Comparison of ENCODE assay signal across 8 mouse cellular contexts in the genomic region with DNA sequence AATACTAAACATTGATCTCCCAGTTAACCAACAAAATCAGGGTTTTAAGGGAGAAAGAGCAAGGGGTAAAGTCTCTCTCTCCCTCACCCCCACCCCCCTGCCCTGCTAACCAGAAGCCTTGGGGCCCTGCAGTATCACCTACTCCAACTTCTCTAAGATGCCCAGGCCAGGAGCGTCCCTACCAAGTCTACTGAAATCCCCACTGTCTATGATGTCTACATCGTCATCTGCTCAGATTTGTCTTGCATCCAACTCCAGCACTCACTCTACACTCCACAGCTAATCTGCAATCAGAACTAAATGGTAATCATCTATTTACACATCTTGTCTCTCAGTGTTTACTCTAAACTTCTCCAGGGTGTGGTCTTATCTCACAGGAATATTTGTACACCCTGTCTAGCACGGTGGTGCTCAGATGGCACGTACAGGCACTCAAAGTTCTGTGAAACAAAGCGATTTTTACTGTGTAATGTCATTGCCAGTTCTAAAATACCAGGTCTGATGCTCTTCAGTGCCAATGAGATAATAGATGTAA. TPM values are rescaled to one million over a fixed set of nuclear protein-coding genes. Genes with fewer than 3 reads are reported as not detected.
DNase-seq lines count a peak whose midpoint lies in the region; ATAC-seq and TF ChIP-seq lines count a peak whose summit lies in the region.

No protein-coding gene starts in this region.

- no peak for TF ChIP-seq CTCF in kidney, postnatal 0 days (IDR thresholded peaks at IDR 0.05; ENCODE audit: low read depth)
- TF ChIP-seq CTCF in hindbrain, postnatal 0 days (IDR thresholded peaks at IDR 0.05; ENCODE audit: low read depth), result no peak

- no peaks in the 10 kb centered on the region for H3K36me3 ChIP-seq in kidney, postnatal 0 days (ENCODE audit: insufficient read depth, low read length)
- H3K36me3 ChIP-seq in embryonic facial prominence, embryonic 10.5 days (replicated peaks), result peaks cover 2% of the 10 kb centered on the region; the same call in 1 of the 2 replicates
- no peaks in the 10 kb centered on the region for H3K36me3 ChIP-seq in hindbrain, postnatal 0 days (ENCODE audit: insufficient read depth, low read length)
- no peaks in the 10 kb centered on the region for H3K36me3 ChIP-seq in midbrain, embryonic 15.5 days (replicated peaks)

- peak overlapping the region; percentile 91 for H3K27ac ChIP-seq in kidney, postnatal 0 days
- peak overlapping the region; percentile 94; the same call in 1 of the 2 replicates for H3K27ac ChIP-seq in embryonic facial prominence, embryonic 10.5 days (replicated peaks)
- peak overlapping the region; percentile 98; the same call in 1 of the 2 replicates for H3K27ac ChIP-seq in hindbrain, postnatal 0 days
- H3K27ac ChIP-seq in midbrain, embryonic 15.5 days, result peak overlapping the region; percentile 89; the same call in 1 of the 2 replicates

- no peaks in the 10 kb centered on the region for H3K27me3 ChIP-seq in kidney, postnatal 0 days (ENCODE audit: insufficient read depth, low read length)
- H3K27me3 ChIP-seq in embryonic facial prominence, embryonic 10.5 days (replicated peaks; ENCODE audit: low read depth, poor library complexity, severe bottlenecking), result no peaks in the 10 kb centered on the region
- H3K27me3 ChIP-seq in hindbrain, postnatal 0 days (ENCODE audit: insufficient read depth, low read length), result no peaks in the 10 kb centered on the region
- no peaks in the 10 kb centered on the region for H3K27me3 ChIP-seq in midbrain, embryonic 15.5 days (replicated peaks)

- no peaks in the 10 kb centered on the region for H3K9me3 ChIP-seq in kidney, postnatal 0 days (replicated peaks; ENCODE audit: low read length)
- H3K9me3 ChIP-seq in embryonic facial prominence, embryonic 10.5 days, result no peaks in the 10 kb centered on the region
- no peaks in the 10 kb centered on the region for H3K9me3 ChIP-seq in hindbrain, postnatal 0 days (ENCODE audit: low read length)
- H3K9me3 ChIP-seq in midbrain, embryonic 15.5 days, result no peaks in the 10 kb centered on the region

- peak overlapping the region; percentile 64 for H3K4me2 ChIP-seq in kidney, postnatal 0 days (ENCODE audit: low read length)
- peak overlapping the region; percentile 68 for H3K4me2 ChIP-seq in hindbrain, postnatal 0 days (ENCODE audit: low read depth, low read length)
- H3K4me2 ChIP-seq in midbrain, embryonic 15.5 days, result peak overlapping the region; percentile 72

- WGBS in kidney, postnatal 0 days, result 27% methylated on average over 5 of the region's 5 CpGs
- 48% methylated on average over 5 of the region's 5 CpGs for WGBS in embryonic facial prominence, embryonic 10.5 days
- WGBS in hindbrain, postnatal 0 days, result 19% methylated on average over 5 of the region's 5 CpGs
- WGBS in midbrain, embryonic 15.5 days, result 32% methylated on average over 5 of the region's 5 CpGs

- H3K9ac ChIP-seq in kidney, postnatal 0 days (ENCODE audit: low read depth, low read length), result peak overlapping the region; percentile 70; the same call in 1 of the 2 replicates
- H3K9ac ChIP-seq in hindbrain, postnatal 0 days (replicated peaks; ENCODE audit: low read length), result peak overlapping the region; percentile 83
- H3K9ac ChIP-seq in midbrain, embryonic 15.5 days, result peak overlapping the region; percentile 84

- DNase-seq in kidney, postnatal 0 days (ENCODE audit: low spot score), result no peak
- DNase-seq in kidney, postnatal 25 days, result no peak
- no peak for DNase-seq in embryonic facial prominence, embryonic 10.5 days (ENCODE audit: low spot score)
- DNase-seq in hindbrain, postnatal 0 days (ENCODE audit: low spot score), result peak; percentile 1
- no peak for DNase-seq in thymus, postnatal 14 days
- DNase-seq in cerebellum, adult 11 months, result no peak
- no peak for DNase-seq in thymus, postnatal 10 days (ENCODE audit: low spot score in 2 of 2)

- peaks cover 14% of the 10 kb centered on the region for H3K4me1 ChIP-seq in kidney, postnatal 0 days (replicated peaks; ENCODE audit: insufficient read depth, low read length)
- peaks cover 24% of the 10 kb centered on the region for H3K4me1 ChIP-seq in embryonic facial prominence, embryonic 10.5 days
- peaks cover 7% of the 10 kb centered on the region; the same call in 1 of the 2 replicates for H3K4me1 ChIP-seq in hindbrain, postnatal 0 days (ENCODE audit: insufficient read depth, low read length)
- peaks cover 20% of the 10 kb centered on the region for H3K4me1 ChIP-seq in midbrain, embryonic 15.5 days

- no peak for ATAC-seq in kidney, postnatal 0 days (replicated peaks; ENCODE audit: low FRiP score, low read depth)
- ATAC-seq in hindbrain, postnatal 0 days, result no peak
- ATAC-seq in midbrain, embryonic 15.5 days (replicated peaks), result no peak

- H3K4me3 ChIP-seq in kidney, postnatal 0 days (replicated peaks; ENCODE audit: low read depth, low read length), result peak overlapping the region; percentile 75
- H3K4me3 ChIP-seq in embryonic facial prominence, embryonic 10.5 days, result peak overlapping the region; percentile 80
- peak overlapping the region; percentile 87 for H3K4me3 ChIP-seq in hindbrain, postnatal 0 days (ENCODE audit: low read length)
- peak overlapping the region; percentile 74 for H3K4me3 ChIP-seq in midbrain, embryonic 15.5 days

RNA-seq across cellular contexts. Expression of a gene that starts 0.9 kb away (rescaled TPM):
- 83.5 and 85.1 TPM in 2 replicates for polyA plus RNA-seq in kidney, postnatal 0 days (2015; fragmentation: Nextera tagmentation; extraction: Ambion mirVana)
- 84.9 and 85.6 TPM in 2 replicates for polyA plus RNA-seq in embryonic facial prominence, embryonic 10.5 days (2016; fragmentation: Nextera tagmentation; extraction: Ambion mirVana)
- total RNA-seq in hindbrain, postnatal 0 days (2014; rRNA removed), result 112 and 116 TPM in 2 replicates
- 58.5 and 71.4 TPM in 2 replicates for polyA plus RNA-seq in hindbrain, postnatal 0 days (2015; fragmentation: Nextera tagmentation; extraction: Ambion mirVana)
- polyA plus RNA-seq in midbrain, embryonic 15.5 days (2015; fragmentation: Nextera tagmentation; extraction: Ambion mirVana), result 83.4 and 86.2 TPM in 2 replicates
